Mouse (Mus musculus) kidney, adult 2 months (tissue): ENCODE measurements at regions not wholly inside any gene's neighbourhood (a gene's known extent, or its start where the extent isn't known, plus 50 kb on each side); places are given as distances from the start of the nearest gene placed in this dataset.

Experiments
- CTCF ChIP-seq: fragments of 200-500 bp; conservative IDR thresholded peaks from 2 replicates; pipeline ENCODE4 v1.5.1; 2011; ENCODE audit warnings: low read depth, mild to moderate bottlenecking, control low read depth, low read length, moderate library complexity, mixed read lengths; ENCODE audit not compliant: insufficient read depth, insufficient read length
- POLR2A ChIP-seq: fragments of 200-500 bp; IDR thresholded peaks from one replicate; pipeline ENCODE4 v1.6.1; 2011; ENCODE audit warnings: low read depth, low read length, control low read depth

GRCm38 (mm10) chr2:159646595-159646994 is 687.4 kb downstream of the Gm826 start:
- TF ChIP-seq POLR2A (no peak), CTCF (no peak)
